Mouse (Mus musculus) heart, embryonic 13.5 days (tissue): ENCODE results near the gene Btbd1. TPM values are rescaled to one million over a fixed set of nuclear protein-coding genes. Genes with fewer than 3 reads are reported as not detected.
A peak's percentile ranks its signal among the peaks of the same experiment; 100 is the strongest.

ENCODE experiments used
- ATAC-seq: fragments of 200-750 bp; cut with Nextera tagmentation; 2 replicates; pipeline ENCODE4 v1.8.0; 2017; ENCODE audit warnings: moderate TSS enrichment; ENCODE audit not compliant: insufficient number of reproducible peaks, low FRiP score, low TSS enrichment; ENCODE audit errors: extremely low read depth
- H3K27ac ChIP-seq: fragments of 300-500 bp; sonication (generic); replicated peaks from 2 replicates; pipeline ENCODE4 v1.5.1; 2015; ENCODE audit warnings: moderate library complexity, mild to moderate bottlenecking, inconsistent platforms
- H3K27me3 ChIP-seq: fragments of 300-500 bp; sonication (generic); replicated peaks from 2 replicates; pipeline ENCODE4 v1.6.1; 2015; ENCODE audit warnings: mild to moderate bottlenecking, inconsistent platforms
- H3K36me3 ChIP-seq: fragments of 300-500 bp; sonication (generic); 2 replicates; pipeline ENCODE4 v1.6.1; 2015; ENCODE audit warnings: mild to moderate bottlenecking, inconsistent platforms
- H3K4me1 ChIP-seq: fragments of 300-500 bp; sonication (generic); 2 replicates; pipeline ENCODE4 v1.6.1; 2015; ENCODE audit warnings: inconsistent platforms
- H3K4me2 ChIP-seq: fragments of 300-500 bp; sonication (generic); 2 replicates; pipeline ENCODE4 v1.6.1; 2015; ENCODE audit warnings: inconsistent platforms, mild to moderate bottlenecking, moderate library complexity
- H3K4me3 ChIP-seq: fragments of 300-500 bp; sonication (generic); 2 replicates; pipeline ENCODE4 v1.5.1; 2015; ENCODE audit warnings: moderate library complexity, mild to moderate bottlenecking, inconsistent platforms
- H3K9ac ChIP-seq: fragments of 300-500 bp; sonication (generic); 2 replicates; pipeline ENCODE4 v1.6.1; 2015; ENCODE audit warnings: inconsistent platforms, mild to moderate bottlenecking, moderate library complexity
- H3K9me3 ChIP-seq: fragments of 300-500 bp; sonication (generic); 2 replicates; pipeline ENCODE4 v1.6.1; 2016; ENCODE audit warnings: inconsistent platforms
- WGBS: fragments of 180-500 bp; shearing (Covaris S2); methylation state at CpG from one replicate; pipeline ENCODE4 v1.1.7; 2015; ENCODE audit warnings: mixed read lengths; 5-methylcytosine and 5-hydroxymethylcytosine counted together
- polyA plus RNA-seq: library from polyadenylated mRNA; unstranded; fragments of >200 nt; fragmentation: Nextera tagmentation; extraction: Ambion mirVana; gene quantifications from 2 replicates; pipeline ENCODE4 v1.2.1, GENCODE M21; 2015

Gene Btbd1
- polyA plus RNA-seq = 74.6 and 83.1 TPM in 2 replicates

GRCm38 (mm10) chr7:81829379-81829894 is at the start of gene Btbd1:
Btbd1 (minus strand) TSS chr7:81829431.
- Histone ChIP-seq H3K36me3 (no peaks in the 10 kb centered on the region), H3K4me1 (peaks cover 41% of the 10 kb centered on the region), H3K4me2 (peak within 1 kb of the TSS; percentile 83), H3K4me3 (peak within 1 kb of the TSS; percentile 89), H3K9ac (peak within 1 kb of the TSS; percentile 95), H3K27ac (peak within 1 kb of the TSS; percentile 98), H3K9me3 (no peaks in the 10 kb centered on the region), H3K27me3 (no peaks in the 10 kb centered on the region)
- peak; percentile 83 for ATAC-seq
- WGBS = under 1% methylated on average over 38 of the region's 58 CpGs

GRCm38 (mm10) chr7:81875372-81875771 is 46.1 kb upstream of the Btbd1 start:
- peaks cover 19% of the 10 kb centered on the region for H3K4me1 ChIP-seq
- 49% methylated on average over 9 of the region's 9 CpGs for WGBS

GRCm38 (mm10) chr7:81874636-81875035 is 45.4 kb upstream of the Btbd1 start:
- Histone ChIP-seq H3K9ac (no peak overlapping the region), H3K4me1 (peaks cover 22% of the 10 kb centered on the region), H3K36me3 (peaks cover 38% of the 10 kb centered on the region), H3K4me2 (no peak overlapping the region), H3K27ac (no peak overlapping the region), H3K9me3 (no peaks in the 10 kb centered on the region), H3K27me3 (no peaks in the 10 kb centered on the region), H3K4me3 (no peak overlapping the region)
- no peak for ATAC-seq
- 57% methylated on average over 6 of the region's 6 CpGs for WGBS

More at GRCm38 (mm10) chr7:81875372-81875771, 46.1 kb upstream of the Btbd1 start:
- no peak overlapping the region for H3K4me3 ChIP-seq
- ATAC-seq = no peak
- H3K9ac ChIP-seq = no peak overlapping the region
- H3K27me3 ChIP-seq = no peaks in the 10 kb centered on the region
- H3K9me3 ChIP-seq = no peaks in the 10 kb centered on the region
- no peak overlapping the region for H3K4me2 ChIP-seq
- no peak overlapping the region for H3K27ac ChIP-seq
- peaks cover 32% of the 10 kb centered on the region for H3K36me3 ChIP-seq

GRCm38 (mm10) chr7:81873807-81874206 is 44.6 kb upstream of the Btbd1 start:
- H3K4me2 ChIP-seq = no peak overlapping the region
- H3K27me3 ChIP-seq = no peaks in the 10 kb centered on the region
- ATAC-seq = no peak
- H3K9me3 ChIP-seq = no peaks in the 10 kb centered on the region
- H3K4me3 ChIP-seq = no peak overlapping the region
- H3K36me3 ChIP-seq = peaks cover 42% of the 10 kb centered on the region
- peaks cover 23% of the 10 kb centered on the region for H3K4me1 ChIP-seq
- H3K27ac ChIP-seq = no peak overlapping the region
- H3K9ac ChIP-seq = no peak overlapping the region
- WGBS = 33% methylated on average over 1 of the region's 1 CpGs

- no peak overlapping the region for H3K27ac ChIP-seq
- H3K4me2 ChIP-seq = no peak overlapping the region
- ATAC-seq = no peak
- 56% methylated on average over 13 of the region's 13 CpGs for WGBS
- no peak overlapping the region for H3K9ac ChIP-seq
- peaks cover 23% of the 10 kb centered on the region for H3K4me1 ChIP-seq
- H3K36me3 ChIP-seq = peaks cover 44% of the 10 kb centered on the region
- no peaks in the 10 kb centered on the region for H3K27me3 ChIP-seq
- H3K4me3 ChIP-seq = no peak overlapping the region
- no peaks in the 10 kb centered on the region for H3K9me3 ChIP-seq
Measured at GRCm38 (mm10) chr7:81872493-81873013, 43.3 kb upstream of the Btbd1 start.

- H3K27me3 ChIP-seq = no peaks in the 10 kb centered on the region
- 28% methylated on average over 6 of the region's 6 CpGs for WGBS
- H3K4me3 ChIP-seq = no peak overlapping the region
- H3K9ac ChIP-seq = no peak overlapping the region
- H3K27ac ChIP-seq = no peak overlapping the region
- no peak overlapping the region for H3K4me2 ChIP-seq
- no peaks in the 10 kb centered on the region for H3K9me3 ChIP-seq
- no peak for ATAC-seq
- H3K4me1 ChIP-seq = peaks cover 14% of the 10 kb centered on the region
- H3K36me3 ChIP-seq = peaks cover 43% of the 10 kb centered on the region
Measured at GRCm38 (mm10) chr7:81868158-81868557, 38.9 kb upstream of the Btbd1 start.

GRCm38 (mm10) chr7:81867231-81867930 is 38.1 kb upstream of the Btbd1 start:
- Histone ChIP-seq H3K27me3 (no peaks in the 10 kb centered on the region), H3K4me1 (peaks cover 15% of the 10 kb centered on the region), H3K9ac (no peak overlapping the region), H3K27ac (no peak overlapping the region), H3K4me3 (no peak overlapping the region), H3K4me2 (no peak overlapping the region), H3K9me3 (no peaks in the 10 kb centered on the region), H3K36me3 (peaks cover 38% of the 10 kb centered on the region)
- WGBS = 80% methylated on average over 9 of the region's 9 CpGs
- no peak for ATAC-seq

GRCm38 (mm10) chr7:81865937-81866336 is 36.7 kb upstream of the Btbd1 start:
- no peak for ATAC-seq
- H3K4me1 ChIP-seq = peaks cover 25% of the 10 kb centered on the region
- no peak overlapping the region for H3K27ac ChIP-seq
- 93% methylated on average over 6 of the region's 6 CpGs for WGBS
- no peak overlapping the region for H3K4me3 ChIP-seq
- no peaks in the 10 kb centered on the region; the same call in 1 of the 2 replicates for H3K27me3 ChIP-seq
- H3K9ac ChIP-seq = no peak overlapping the region
- no peak overlapping the region for H3K4me2 ChIP-seq
- no peaks in the 10 kb centered on the region for H3K9me3 ChIP-seq
- peaks cover 25% of the 10 kb centered on the region for H3K36me3 ChIP-seq

GRCm38 (mm10) chr7:81864552-81864951 is 35.3 kb upstream of the Btbd1 start:
- peaks cover 35% of the 10 kb centered on the region for H3K4me1 ChIP-seq
- no peaks in the 10 kb centered on the region for H3K9me3 ChIP-seq
- no peak for ATAC-seq
- no peak overlapping the region for H3K4me3 ChIP-seq
- no peak overlapping the region for H3K9ac ChIP-seq
- H3K27ac ChIP-seq = no peak overlapping the region
- peaks cover 13% of the 10 kb centered on the region for H3K36me3 ChIP-seq
- H3K4me2 ChIP-seq = no peak overlapping the region
- H3K27me3 ChIP-seq = no peaks in the 10 kb centered on the region; the same call in 1 of the 2 replicates
- 84% methylated on average over 6 of the region's 6 CpGs for WGBS

- 58% methylated on average over 24 of the region's 24 CpGs for WGBS
- Histone ChIP-seq H3K9me3 (no peaks in the 10 kb centered on the region), H3K36me3 (peaks cover 3% of the 10 kb centered on the region), H3K9ac (0 out of 2 replicates have a peak overlapping the region, but pooled peaks have one; percentile 37), H3K27ac (peak overlapping the region; percentile 68), H3K27me3 (no peaks in the 10 kb centered on the region; the same call in 1 of the 2 replicates), H3K4me3 (no peak overlapping the region), H3K4me2 (peak overlapping the region; percentile 27), H3K4me1 (peaks cover 46% of the 10 kb centered on the region)
- no peak for ATAC-seq
Measured at GRCm38 (mm10) chr7:81862587-81863583, 33.7 kb upstream of the Btbd1 start.

GRCm38 (mm10) chr7:81861921-81862320 is 32.7 kb upstream of the Btbd1 start:
- Histone ChIP-seq H3K4me2 (no peak overlapping the region), H3K27me3 (peaks cover 5% of the 10 kb centered on the region), H3K36me3 (peaks cover 3% of the 10 kb centered on the region), H3K4me1 (peaks cover 47% of the 10 kb centered on the region), H3K9me3 (no peaks in the 10 kb centered on the region), H3K4me3 (no peak overlapping the region), H3K27ac (no peak overlapping the region), H3K9ac (peak overlapping the region; percentile 19; the same call in 1 of the 2 replicates)
- no peak for ATAC-seq
- 46% methylated on average over 4 of the region's 4 CpGs for WGBS
